Mouse (Mus musculus): ENCODE measurements at regions not wholly inside any gene's neighbourhood (a gene's known extent, or its start where the extent isn't known, plus 50 kb on each side); places are given as distances from the start of the nearest gene placed in this dataset.
"Not testable (repeated sequence)": the region's sequence is repeated elsewhere in the genome, so short reads cannot be mapped to it uniquely, and the experiment has no call there.

GRCm38 (mm10) chr17:13465822-13466221, 111.5 kb downstream of the Tcp10c start:
- H3K4me3 ChIP-seq (ENCODE audit: insufficient read depth, low read depth, low read length); H3K27ac ChIP-seq (replicated peaks; ENCODE audit: insufficient read depth, low read depth, low read length); H3K79me2 ChIP-seq (ENCODE audit: control insufficient read depth, insufficient read depth, low read length); H3K36me3 ChIP-seq (ENCODE audit: control insufficient read depth, insufficient read depth, low read length); H3K4me1 ChIP-seq (ENCODE audit: control insufficient read depth, insufficient read depth, low read length); H3K27me3 ChIP-seq (ENCODE audit: control insufficient read depth, insufficient read depth, low read length); H3K9ac ChIP-seq (ENCODE audit: low read depth, low read length); DNase-seq (ENCODE audit: extremely low read depth, low read depth, low spot score): not testable (repeated sequence)
- WGBS, result 30% methylated on average over 4 of the region's 5 CpGs

- not testable (repeated sequence) for H3K4me3 ChIP-seq (ENCODE audit: insufficient read depth, low read depth, low read length); H3K9ac ChIP-seq (ENCODE audit: low read depth, low read length)
- WGBS, result 70% methylated on average over 8 of the region's 8 CpGs
These were observed 115.6 kb downstream of the Tcp10c start for GRCm38 (mm10) chr17:13469867-13470380.

GRCm38 (mm10) chr17:13472460-13473062, 118.2 kb downstream of the Tcp10c start:
- no peak overlapping the region for H3K4me3 ChIP-seq (ENCODE audit: insufficient read depth, low read depth, low read length)
- H3K4me1 ChIP-seq (ENCODE audit: control insufficient read depth, insufficient read depth, low read length), result no peaks in the 10 kb centered on the region
- H3K36me3 ChIP-seq (ENCODE audit: control insufficient read depth, insufficient read depth, low read length), result no peaks in the 10 kb centered on the region
- H3K27me3 ChIP-seq (ENCODE audit: control insufficient read depth, insufficient read depth, low read length), result no peaks in the 10 kb centered on the region
- DNase-seq (ENCODE audit: extremely low read depth, low read depth, low spot score), result peak; percentile 50
- H3K9ac ChIP-seq (ENCODE audit: low read depth, low read length), result no peak overlapping the region
- TF ChIP-seq POLR2A (IDR thresholded peaks at IDR 0.05; ENCODE audit: extremely low read depth, insufficient read depth, low read length) (no peak), CTCF (IDR thresholded peaks at IDR 0.05; ENCODE audit: low read depth, low read length) (peak; percentile 55)
- WGBS, result 14% methylated on average over 7 of the region's 7 CpGs
- H3K27ac ChIP-seq (replicated peaks; ENCODE audit: insufficient read depth, low read depth, low read length), result no peak overlapping the region
- H3K79me2 ChIP-seq (ENCODE audit: control insufficient read depth, insufficient read depth, low read length), result no peaks in the 10 kb centered on the region

More at GRCm38 (mm10) chr17:13469867-13470380, 115.6 kb downstream of the Tcp10c start:
- H3K27me3 ChIP-seq (ENCODE audit: control insufficient read depth, insufficient read depth, low read length); H3K4me1 ChIP-seq (ENCODE audit: control insufficient read depth, insufficient read depth, low read length); H3K27ac ChIP-seq (replicated peaks; ENCODE audit: insufficient read depth, low read depth, low read length); H3K36me3 ChIP-seq (ENCODE audit: control insufficient read depth, insufficient read depth, low read length); DNase-seq (ENCODE audit: extremely low read depth, low read depth, low spot score); H3K79me2 ChIP-seq (ENCODE audit: control insufficient read depth, insufficient read depth, low read length): not testable (repeated sequence)

- no peaks in the 10 kb centered on the region for H3K4me1 ChIP-seq (ENCODE audit: control insufficient read depth, insufficient read depth, low read length)
- WGBS, result 74% methylated on average over 14 of the region's 14 CpGs
- no peak overlapping the region for H3K27ac ChIP-seq (replicated peaks; ENCODE audit: insufficient read depth, low read depth, low read length)
- no peak overlapping the region for H3K9ac ChIP-seq (ENCODE audit: low read depth, low read length)
- H3K79me2 ChIP-seq (ENCODE audit: control insufficient read depth, insufficient read depth, low read length), result no peaks in the 10 kb centered on the region
- TF ChIP-seq POLR2A (IDR thresholded peaks at IDR 0.05; ENCODE audit: extremely low read depth, insufficient read depth, low read length) (no peak), CTCF (IDR thresholded peaks at IDR 0.05; ENCODE audit: low read depth, low read length) (no peak)
- no peak overlapping the region for H3K4me3 ChIP-seq (ENCODE audit: insufficient read depth, low read depth, low read length)
- no peaks in the 10 kb centered on the region for H3K27me3 ChIP-seq (ENCODE audit: control insufficient read depth, insufficient read depth, low read length)
- no peaks in the 10 kb centered on the region for H3K36me3 ChIP-seq (ENCODE audit: control insufficient read depth, insufficient read depth, low read length)
- no peak for DNase-seq (ENCODE audit: extremely low read depth, low read depth, low spot score)
These were observed 120.1 kb downstream of the Tcp10c start for GRCm38 (mm10) chr17:13474310-13475094.

GRCm38 (mm10) chr17:13478866-13479571, 124.6 kb downstream of the Tcp10c start:
- Histone ChIP-seq H3K4me1 (ENCODE audit: control insufficient read depth, insufficient read depth, low read length) (no peaks in the 10 kb centered on the region), H3K4me3 (ENCODE audit: insufficient read depth, low read depth, low read length) (no peak overlapping the region), H3K27ac (replicated peaks; ENCODE audit: insufficient read depth, low read depth, low read length) (no peak overlapping the region), H3K36me3 (ENCODE audit: control insufficient read depth, insufficient read depth, low read length) (no peaks in the 10 kb centered on the region), H3K79me2 (ENCODE audit: control insufficient read depth, insufficient read depth, low read length) (no peaks in the 10 kb centered on the region), H3K9ac (ENCODE audit: low read depth, low read length) (no peak overlapping the region), H3K27me3 (ENCODE audit: control insufficient read depth, insufficient read depth, low read length) (no peaks in the 10 kb centered on the region)
- WGBS, result 59% methylated on average over 5 of the region's 5 CpGs
- DNase-seq (ENCODE audit: extremely low read depth, low read depth, low spot score), result no peak
- TF ChIP-seq POLR2A (IDR thresholded peaks at IDR 0.05; ENCODE audit: extremely low read depth, insufficient read depth, low read length) (no peak), CTCF (IDR thresholded peaks at IDR 0.05; ENCODE audit: low read depth, low read length) (no peak)
